Mouse (Mus musculus) embryonic facial prominence, embryonic 13.5 days (tissue): ENCODE measurements around the gene Pappa. TPM values are rescaled to one million over a fixed set of nuclear protein-coding genes. Genes with fewer than 3 reads are reported as not detected.

ENCODE experiments used
- ATAC-seq: fragments of 200-750 bp; cut with Nextera tagmentation; 2 replicates; pipeline ENCODE4 v1.8.0; 2017; ENCODE audit warnings: low read depth; ENCODE audit not compliant: insufficient number of reproducible peaks, insufficient read depth, low FRiP score, low TSS enrichment
- H3K27ac ChIP-seq: fragments of 300-500 bp; sonication (generic); 2 replicates; pipeline ENCODE4 v1.5.1; 2015; ENCODE audit warnings: moderate library complexity, mild to moderate bottlenecking, inconsistent platforms
- H3K27me3 ChIP-seq: fragments of 300-500 bp; sonication (generic); 2 replicates; pipeline ENCODE4 v1.6.1; 2015; ENCODE audit warnings: mild to moderate bottlenecking, inconsistent platforms
- H3K36me3 ChIP-seq: fragments of 300-500 bp; sonication (generic); 2 replicates; pipeline ENCODE4 v1.6.1; 2015; ENCODE audit warnings: mild to moderate bottlenecking, inconsistent platforms
- H3K4me1 ChIP-seq: fragments of 300-500 bp; sonication (generic); 2 replicates; pipeline ENCODE4 v1.6.1; 2015; ENCODE audit warnings: inconsistent platforms
- H3K4me2 ChIP-seq: fragments of 300-500 bp; sonication (generic); 2 replicates; pipeline ENCODE4 v1.6.1; 2015; ENCODE audit warnings: moderate library complexity, mild to moderate bottlenecking, inconsistent platforms
- H3K4me3 ChIP-seq: fragments of 300-500 bp; sonication (generic); 2 replicates; pipeline ENCODE4 v1.5.1; 2015; ENCODE audit warnings: mild to moderate bottlenecking, inconsistent platforms
- H3K9ac ChIP-seq: fragments of 300-500 bp; sonication (generic); 2 replicates; pipeline ENCODE4 v1.6.1; 2015; ENCODE audit warnings: mild to moderate bottlenecking, inconsistent platforms
- H3K9me3 ChIP-seq: fragments of 300-500 bp; sonication (generic); 2 replicates; pipeline ENCODE4 v1.6.1; 2016; ENCODE audit warnings: inconsistent platforms
- WGBS: fragments of 180-500 bp; shearing (Covaris S2); methylation state at CpG from one replicate; pipeline ENCODE4 v1.1.7; 2015; ENCODE audit warnings: mixed read lengths; 5-methylcytosine and 5-hydroxymethylcytosine counted together
- polyA plus RNA-seq: library from polyadenylated mRNA; unstranded; fragments of >200 nt; fragmentation: Nextera tagmentation; extraction: Ambion mirVana; gene quantifications from 2 replicates; pipeline ENCODE4 v1.2.1, GENCODE M21; 2015

Gene Pappa
- polyA plus RNA-seq, 1 experiment from 2014 or later = 2.2 TPM

DNA sequence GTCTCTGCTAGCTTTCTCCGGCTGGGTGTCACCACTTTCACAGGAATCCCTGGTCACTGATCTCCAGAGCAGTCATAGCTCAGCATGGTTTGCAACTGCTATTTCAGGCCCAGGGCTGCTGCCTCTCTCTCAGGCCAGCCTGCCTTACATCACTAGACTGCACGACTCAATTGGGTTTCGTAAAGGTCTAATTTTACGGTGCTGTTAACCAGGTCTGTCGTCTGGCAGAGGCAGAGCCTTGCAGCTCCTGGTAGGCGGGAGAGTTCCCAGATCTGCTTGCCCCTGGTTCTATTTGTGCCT is 3.3 kb downstream of the Pappa start:
- Histone ChIP-seq H3K9ac (peak overlapping the region; percentile 17; the same call in 1 of the 2 replicates), H3K4me3 (peak overlapping the region; percentile 61), H3K4me2 (peak overlapping the region; percentile 89), H3K9me3 (no peaks in the 10 kb centered on the region), H3K27me3 (peaks cover 37% of the 10 kb centered on the region), H3K4me1 (peaks cover 20% of the 10 kb centered on the region), H3K27ac (no peak overlapping the region), H3K36me3 (no peaks in the 10 kb centered on the region)
- no peak for ATAC-seq
- 13% methylated on average over 6 of the region's 6 CpGs for WGBS

DNA sequence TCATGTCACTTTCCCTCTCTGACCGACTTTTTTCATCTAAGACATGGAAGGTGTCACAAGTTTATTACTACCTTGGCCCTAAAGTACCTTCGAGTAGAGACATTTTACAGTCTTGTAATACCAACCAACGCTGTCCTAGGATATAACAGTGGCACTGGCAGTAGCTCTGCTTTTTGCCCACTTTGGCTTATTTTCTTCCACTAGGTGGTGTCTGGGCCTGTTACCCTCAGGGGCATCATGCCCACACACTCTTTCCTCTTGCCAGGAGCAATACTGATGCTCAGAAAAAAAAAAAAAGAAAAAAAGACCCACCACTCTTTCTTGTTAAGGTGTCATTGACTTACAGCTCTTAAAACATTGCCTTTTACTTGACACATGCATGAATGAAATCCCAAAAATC is 8.7 kb downstream of the Pappa start:
- 80% methylated on average over 3 of the region's 3 CpGs for WGBS
- Histone ChIP-seq H3K4me3 (no peak overlapping the region), H3K36me3 (no peaks in the 10 kb centered on the region), H3K9me3 (no peaks in the 10 kb centered on the region), H3K9ac (no peak overlapping the region), H3K27me3 (peaks cover 24% of the 10 kb centered on the region; the same call in 1 of the 2 replicates), H3K4me1 (no peaks in the 10 kb centered on the region), H3K4me2 (no peak overlapping the region), H3K27ac (no peak overlapping the region)
- no peak for ATAC-seq

DNA sequence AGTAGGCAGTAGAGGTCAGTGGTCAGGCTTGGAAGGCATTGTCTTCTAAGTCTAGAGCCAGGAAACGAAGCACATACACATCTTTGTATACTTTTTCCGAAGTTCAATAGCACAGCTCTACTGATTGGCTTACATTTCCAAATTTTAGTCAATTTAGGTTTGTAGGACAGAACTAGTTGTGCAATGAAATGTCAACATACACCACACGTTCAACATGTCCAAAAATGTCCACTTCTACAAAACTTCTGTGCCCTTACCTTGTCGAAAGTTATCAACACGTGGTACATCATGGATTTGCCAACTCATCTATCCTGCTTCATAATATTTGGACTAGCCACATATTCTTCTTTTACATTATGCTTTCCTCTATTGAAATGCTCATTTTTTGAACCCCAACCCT is 10.4 kb downstream of the Pappa start:
- no peak overlapping the region for H3K9ac ChIP-seq
- no peak overlapping the region for H3K4me3 ChIP-seq
- H3K27ac ChIP-seq = no peak overlapping the region
- H3K36me3 ChIP-seq = no peaks in the 10 kb centered on the region
- H3K4me2 ChIP-seq = no peak overlapping the region
- peaks cover 15% of the 10 kb centered on the region; the same call in 1 of the 2 replicates for H3K27me3 ChIP-seq
- no peaks in the 10 kb centered on the region for H3K4me1 ChIP-seq
- no peak for ATAC-seq
- WGBS = 85% methylated on average over 5 of the region's 5 CpGs
- no peaks in the 10 kb centered on the region for H3K9me3 ChIP-seq

- ATAC-seq = no peak
- peaks cover 9% of the 10 kb centered on the region; the same call in 1 of the 2 replicates for H3K27me3 ChIP-seq
- H3K36me3 ChIP-seq = no peaks in the 10 kb centered on the region
- H3K9ac ChIP-seq = no peak overlapping the region
- H3K4me1 ChIP-seq = no peaks in the 10 kb centered on the region
- H3K27ac ChIP-seq = no peak overlapping the region
- H3K4me2 ChIP-seq = no peak overlapping the region
- WGBS = 31% methylated on average over 5 of the region's 5 CpGs
- H3K4me3 ChIP-seq = no peak overlapping the region
- no peaks in the 10 kb centered on the region for H3K9me3 ChIP-seq
Measured at GRCm38 (mm10) chr4:65135109-65135508, 11.1 kb downstream of the Pappa start.

- no peak overlapping the region for H3K4me2 ChIP-seq
- H3K27me3 ChIP-seq = 0 out of 2 replicates have a peak, but pooled peaks cover 2% of the 10 kb centered on the region
- WGBS = 85% methylated on average over 3 of the region's 3 CpGs
- H3K27ac ChIP-seq = no peak overlapping the region
- no peak overlapping the region for H3K9ac ChIP-seq
- H3K4me3 ChIP-seq = no peak overlapping the region
- no peaks in the 10 kb centered on the region for H3K4me1 ChIP-seq
- ATAC-seq = no peak
- H3K36me3 ChIP-seq = no peaks in the 10 kb centered on the region
- H3K9me3 ChIP-seq = no peaks in the 10 kb centered on the region
Measured at GRCm38 (mm10) chr4:65136541-65136940, 12.6 kb downstream of the Pappa start.

DNA sequence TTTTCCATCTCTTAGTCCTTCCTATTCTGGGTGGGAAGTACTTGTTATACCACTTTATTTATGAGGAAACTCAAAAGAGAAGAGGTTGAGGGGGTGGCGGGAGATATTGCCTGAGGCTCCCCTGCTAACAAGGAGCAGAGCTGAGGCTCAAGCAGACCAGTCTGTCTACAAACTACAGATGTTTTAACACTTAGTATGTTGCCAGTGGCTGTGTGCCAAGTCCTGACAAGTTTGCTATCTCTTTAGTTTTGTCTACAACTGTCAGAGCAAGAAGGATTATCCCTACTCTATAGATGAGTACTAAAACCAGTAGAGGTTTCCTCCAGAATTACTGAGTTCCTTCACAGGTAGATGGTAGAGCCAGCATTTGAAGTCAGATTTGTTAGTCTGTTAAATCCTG is 23.0 kb downstream of the Pappa start:
- Histone ChIP-seq H3K27ac (no peak overlapping the region), H3K4me3 (no peak overlapping the region), H3K27me3 (no peaks in the 10 kb centered on the region), H3K4me1 (no peaks in the 10 kb centered on the region), H3K9me3 (no peaks in the 10 kb centered on the region), H3K9ac (no peak overlapping the region), H3K36me3 (no peaks in the 10 kb centered on the region), H3K4me2 (no peak overlapping the region)
- 26% methylated on average over 1 of the region's 1 CpGs for WGBS
- ATAC-seq = no peak

GRCm38 (mm10) chr4:65153601-65154000 is 29.6 kb downstream of the Pappa start:
- Histone ChIP-seq H3K27me3 (no peaks in the 10 kb centered on the region), H3K36me3 (0 out of 2 replicates have a peak, but pooled peaks cover 9% of the 10 kb centered on the region), H3K9ac (no peak overlapping the region), H3K4me3 (no peak overlapping the region), H3K9me3 (no peaks in the 10 kb centered on the region), H3K27ac (no peak overlapping the region), H3K4me1 (no peaks in the 10 kb centered on the region), H3K4me2 (no peak overlapping the region)
- ATAC-seq = no peak
- 69% methylated on average over 2 of the region's 2 CpGs for WGBS

- ATAC-seq = no peak
- Histone ChIP-seq H3K27ac (no peak overlapping the region), H3K27me3 (no peaks in the 10 kb centered on the region), H3K36me3 (0 out of 2 replicates have a peak, but pooled peaks cover 9% of the 10 kb centered on the region), H3K4me2 (no peak overlapping the region), H3K9me3 (no peaks in the 10 kb centered on the region), H3K9ac (no peak overlapping the region), H3K4me1 (no peaks in the 10 kb centered on the region), H3K4me3 (no peak overlapping the region)
- WGBS = 91% methylated on average over 10 of the region's 10 CpGs
Measured at GRCm38 (mm10) chr4:65156231-65156630, 32.3 kb downstream of the Pappa start.

GRCm38 (mm10) chr4:65158651-65159050 is 34.7 kb downstream of the Pappa start:
- H3K4me2 ChIP-seq = no peak overlapping the region
- no peaks in the 10 kb centered on the region for H3K9me3 ChIP-seq
- no peak for ATAC-seq
- H3K36me3 ChIP-seq = 0 out of 2 replicates have a peak, but pooled peaks cover 9% of the 10 kb centered on the region
- H3K9ac ChIP-seq = no peak overlapping the region
- WGBS = 91% methylated on average over 3 of the region's 3 CpGs
- no peak overlapping the region for H3K4me3 ChIP-seq
- H3K27me3 ChIP-seq = no peaks in the 10 kb centered on the region
- H3K27ac ChIP-seq = no peak overlapping the region
- no peaks in the 10 kb centered on the region for H3K4me1 ChIP-seq

DNA sequence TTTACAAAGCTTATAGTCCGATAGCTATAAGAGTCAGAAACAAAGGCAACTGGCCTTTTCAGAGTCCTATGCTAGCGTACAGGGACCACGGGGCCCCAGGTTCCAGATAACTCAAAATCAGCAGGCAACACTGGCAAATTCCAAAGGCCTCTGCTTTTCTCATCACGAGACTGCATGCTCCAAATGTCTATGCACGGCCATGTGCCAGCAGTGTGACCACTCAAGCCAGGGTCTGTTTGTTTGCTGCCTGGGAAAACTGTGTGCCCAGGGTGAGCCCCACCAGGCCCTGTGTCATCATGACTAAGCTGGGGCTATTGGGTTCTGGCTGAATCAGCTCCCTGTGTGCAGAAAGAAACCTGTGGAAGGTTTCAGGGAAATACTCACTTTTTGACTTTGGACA is 35.5 kb downstream of the Pappa start:
- Histone ChIP-seq H3K9me3 (no peaks in the 10 kb centered on the region), H3K4me3 (no peak overlapping the region), H3K27me3 (no peaks in the 10 kb centered on the region), H3K4me1 (0 out of 2 replicates have a peak, but pooled peaks cover 6% of the 10 kb centered on the region), H3K27ac (no peak overlapping the region), H3K36me3 (0 out of 2 replicates have a peak, but pooled peaks cover 9% of the 10 kb centered on the region), H3K4me2 (no peak overlapping the region), H3K9ac (no peak overlapping the region)
- 82% methylated on average over 5 of the region's 5 CpGs for WGBS
- ATAC-seq = no peak

DNA sequence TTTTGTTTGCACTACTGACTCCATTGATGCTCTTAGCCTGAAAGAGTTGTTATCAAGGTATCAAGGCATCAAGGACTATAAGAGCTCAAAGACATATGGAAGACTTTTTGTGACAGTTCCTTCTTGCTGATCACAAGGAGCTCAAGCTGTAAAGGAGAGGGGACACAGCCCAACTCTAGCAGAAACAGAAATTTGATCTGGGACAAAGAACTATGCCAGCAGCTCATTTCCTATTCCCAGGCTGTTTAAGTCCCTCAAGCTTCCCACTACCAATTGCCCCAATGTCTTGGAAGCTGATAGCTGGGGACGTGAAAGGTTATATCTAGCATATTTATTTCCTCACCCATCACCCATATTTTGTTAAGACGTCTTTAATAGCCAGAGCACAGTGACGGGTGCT is 39.7 kb downstream of the Pappa start:
- WGBS = 60% methylated on average over 3 of the region's 3 CpGs
- H3K4me3 ChIP-seq = no peak overlapping the region
- H3K27ac ChIP-seq = no peak overlapping the region
- no peaks in the 10 kb centered on the region for H3K36me3 ChIP-seq
- H3K4me2 ChIP-seq = no peak overlapping the region
- no peaks in the 10 kb centered on the region for H3K9me3 ChIP-seq
- no peaks in the 10 kb centered on the region for H3K27me3 ChIP-seq
- no peak overlapping the region for H3K9ac ChIP-seq
- ATAC-seq = no peak
- 0 out of 2 replicates have a peak, but pooled peaks cover 6% of the 10 kb centered on the region for H3K4me1 ChIP-seq

GRCm38 (mm10) chr4:65166288-65166835 is 42.4 kb downstream of the Pappa start:
- Histone ChIP-seq H3K4me2 (no peak overlapping the region), H3K27ac (no peak overlapping the region), H3K4me1 (0 out of 2 replicates have a peak, but pooled peaks cover 6% of the 10 kb centered on the region), H3K9me3 (no peaks in the 10 kb centered on the region), H3K27me3 (no peaks in the 10 kb centered on the region), H3K36me3 (no peaks in the 10 kb centered on the region), H3K9ac (no peak overlapping the region), H3K4me3 (no peak overlapping the region)
- ATAC-seq = no peak
- 93% methylated on average over 3 of the region's 3 CpGs for WGBS
